Mouse (Mus musculus): ENCODE data around the gene Anxa7.

Gene Anxa7

GRCm38 (mm10) chr14:20479291-20480194, at the start of gene Anxa7:
Gene Anxa7 (minus strand): TSS chr14:20480133.
- peak; percentile 74 for DNase-seq (ENCODE audit: low read depth)

GRCm38 (mm10) chr14:20529643-20530042, 49.7 kb upstream of the Anxa7 start:
- DNase-seq (ENCODE audit: low read depth) = no peak

DNA sequence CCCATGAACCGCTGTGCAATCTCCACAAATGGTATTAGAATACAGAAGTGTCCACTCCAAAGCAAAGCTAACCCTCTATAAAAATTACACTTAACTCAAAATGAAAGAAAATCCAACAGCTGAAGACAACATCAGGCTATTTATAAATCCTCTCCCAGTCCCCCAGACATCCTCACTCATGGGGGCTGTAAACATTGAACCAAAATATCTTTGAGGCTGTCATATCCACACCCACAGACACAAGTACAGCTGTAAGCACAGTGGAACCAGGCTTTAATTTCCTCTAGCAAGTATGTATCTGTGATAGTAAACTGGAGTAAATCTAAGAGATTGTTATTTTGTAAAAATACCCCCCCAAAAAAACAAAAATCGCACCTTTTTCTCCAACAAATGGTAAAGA, 40.2 kb upstream of the Anxa7 start:
- DNase-seq (ENCODE audit: low read depth) = no peak

GRCm38 (mm10) chr14:20508424-20508823, 28.5 kb upstream of the Anxa7 start:
- DNase-seq (ENCODE audit: low read depth) = peak; percentile 31

GRCm38 (mm10) chr14:20502966-20503365, 23.0 kb upstream of the Anxa7 start:
- DNase-seq (ENCODE audit: low read depth) = peak; percentile 89

- DNase-seq (ENCODE audit: low read depth) = no peak
Observed at GRCm38 (mm10) chr14:20499982-20500381, 20.0 kb upstream of the Anxa7 start.

DNA sequence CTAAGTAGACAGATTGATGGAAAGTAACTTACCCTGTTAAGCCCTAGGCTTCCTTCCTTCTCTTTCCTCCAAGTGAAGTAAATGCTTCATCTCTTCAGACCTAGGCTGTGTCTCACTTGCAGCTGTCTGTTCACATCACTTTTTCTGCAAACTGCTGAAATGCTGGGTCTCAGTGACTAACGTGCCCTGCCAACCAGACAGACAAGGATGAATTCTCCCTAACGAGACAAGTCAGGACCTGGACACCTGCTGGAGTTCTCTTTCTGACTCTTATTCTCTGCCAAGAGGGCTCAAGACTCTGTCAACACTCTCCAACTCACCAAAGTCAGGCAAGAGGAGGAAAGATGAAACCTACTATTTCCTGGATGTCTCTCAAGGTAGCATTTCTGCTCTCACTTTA, 16.7 kb upstream of the Anxa7 start, which contains the start of gene Mss51:
TSS of gene Mss51 (minus strand) at position 299 of the 400 bp plus-strand sequence.
- no peak for DNase-seq (ENCODE audit: low read depth)

GRCm38 (mm10) chr14:20486031-20486430, 6.1 kb upstream of the Anxa7 start:
- DNase-seq (ENCODE audit: low read depth) = no peak

GRCm38 (mm10) chr14:20482051-20482751, 2.3 kb upstream of the Anxa7 start:
- DNase-seq (ENCODE audit: low read depth) = no peak

DNA sequence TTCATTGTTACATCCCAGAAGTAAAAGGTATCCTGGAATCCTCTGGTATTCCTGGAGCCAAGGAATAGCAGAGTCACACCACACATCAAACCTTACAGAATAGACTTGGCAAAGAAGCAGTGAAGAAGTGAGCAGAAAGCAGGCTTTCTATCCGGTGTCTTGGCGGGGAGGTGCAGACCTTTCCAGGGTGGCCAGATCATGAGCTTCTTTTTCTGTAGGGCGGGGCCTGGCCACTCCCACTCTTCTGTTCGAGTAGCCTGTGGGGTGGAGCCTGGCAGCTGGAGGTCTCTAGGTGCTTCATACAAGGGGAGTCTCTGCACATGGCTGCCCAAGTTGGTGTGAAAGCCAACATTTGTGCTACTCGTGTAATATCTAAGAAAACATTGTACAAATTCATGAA, 1.3 kb upstream of the Anxa7 start:
- DNase-seq (ENCODE audit: low read depth) = peak; percentile 43

DNA sequence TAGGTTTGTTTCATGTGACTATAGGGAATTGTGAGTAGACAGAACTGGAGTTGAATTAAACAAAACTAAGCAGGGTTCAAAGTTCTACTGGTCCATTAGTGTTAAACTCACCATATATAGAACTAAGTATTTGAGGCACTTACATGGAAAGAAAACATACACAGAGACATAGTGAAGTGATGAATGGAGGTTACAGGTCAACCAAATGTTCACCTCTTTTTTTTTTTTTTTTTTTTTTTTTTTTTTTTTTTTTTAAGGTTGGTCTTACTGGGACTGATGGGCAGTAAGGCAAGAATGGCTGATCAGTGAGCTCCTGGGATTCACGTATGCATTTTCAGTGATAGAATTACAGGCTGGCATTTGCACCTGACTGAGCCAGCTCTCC, 254 bp upstream of the Anxa7 start:
- DNase-seq (ENCODE audit: low read depth) = no peak

- DNase-seq (ENCODE audit: low read depth) = peak; percentile 91
Observed at GRCm38 (mm10) chr14:20478801-20479200, 1.1 kb downstream of the Anxa7 start.

- DNase-seq (ENCODE audit: low read depth) = no peak
Observed at GRCm38 (mm10) chr14:20478385-20478784, 1.5 kb downstream of the Anxa7 start.

GRCm38 (mm10) chr14:20477261-20478025, 2.5 kb downstream of the Anxa7 start:
- peak; percentile 15 for DNase-seq (ENCODE audit: low read depth)

GRCm38 (mm10) chr14:20460216-20460615, 19.7 kb downstream of the Anxa7 start:
- no peak for DNase-seq (ENCODE audit: low read depth)

- no peak for DNase-seq (ENCODE audit: low read depth)
Observed at GRCm38 (mm10) chr14:20458378-20458777, 21.6 kb downstream of the Anxa7 start.

GRCm38 (mm10) chr14:20452929-20453328, 27.0 kb downstream of the Anxa7 start:
- DNase-seq (ENCODE audit: low read depth) = no peak

- DNase-seq (ENCODE audit: low read depth) = no peak
Observed at GRCm38 (mm10) chr14:20451765-20452331, 28.1 kb downstream of the Anxa7 start, which contains the start of gene Cfap70. Gene Cfap70 (minus strand): TSS chr14:20452226.

DNA sequence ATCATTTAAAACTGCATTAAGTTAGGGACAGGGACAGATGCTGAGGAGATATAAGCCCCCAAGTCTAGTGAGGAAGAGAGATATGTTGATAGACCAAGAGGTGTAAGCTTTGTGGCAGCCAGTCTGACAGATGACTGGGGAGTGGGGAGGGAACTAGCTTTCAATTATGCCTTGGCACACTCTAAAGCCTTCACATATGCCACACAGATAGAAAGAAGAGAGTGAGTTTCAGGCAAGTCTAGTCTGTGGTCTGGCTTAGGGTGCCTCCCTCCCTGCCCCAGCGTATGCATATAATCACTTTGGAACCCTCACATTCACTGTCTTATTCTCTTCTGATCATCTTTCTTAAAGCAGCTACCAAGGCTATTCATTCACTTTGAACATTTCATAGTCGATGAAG, 28.6 kb downstream of the Anxa7 start:
- DNase-seq (ENCODE audit: low read depth) = no peak

GRCm38 (mm10) chr14:20447209-20447608, 32.7 kb downstream of the Anxa7 start:
- DNase-seq (ENCODE audit: low read depth) = no peak

DNA sequence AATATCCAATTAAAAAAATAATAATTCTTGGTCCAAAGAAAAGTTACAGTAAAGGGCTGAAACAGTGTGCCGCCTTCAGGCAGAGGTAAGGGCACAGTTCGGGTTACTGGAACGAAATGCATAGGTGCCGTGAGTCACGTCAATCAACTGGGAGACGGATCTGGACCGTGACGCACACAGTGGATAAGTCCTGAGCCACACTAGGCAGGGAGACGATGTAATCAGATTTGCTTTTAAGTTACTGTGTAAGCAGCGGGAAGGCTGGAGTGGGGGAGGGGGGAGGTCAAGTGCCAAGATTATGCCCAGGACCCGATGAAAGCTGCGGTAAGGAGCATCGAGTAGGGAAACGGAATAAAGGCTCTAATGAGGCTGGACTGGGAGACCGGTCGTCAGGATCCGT, 37.7 kb downstream of the Anxa7 start:
- DNase-seq (ENCODE audit: low read depth) = no peak

DNA sequence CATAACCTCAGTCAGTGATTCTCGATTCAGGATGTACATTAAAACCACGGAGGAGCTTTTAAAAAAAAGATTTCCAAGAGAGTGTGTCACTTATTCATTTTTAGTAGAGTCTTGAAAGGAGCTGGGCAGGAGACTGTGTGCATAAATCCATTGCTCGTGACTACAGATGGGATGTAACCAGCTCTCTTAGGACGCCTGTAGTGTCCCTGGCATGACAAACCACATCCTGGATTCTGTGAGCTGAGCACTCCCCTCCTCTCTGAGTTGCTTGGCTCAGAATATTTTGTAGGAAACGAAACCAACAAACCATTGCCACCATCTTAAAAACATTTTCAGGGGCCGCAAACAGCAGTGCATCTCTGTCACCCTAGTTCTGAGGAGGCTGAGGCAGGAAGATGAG, 43.0 kb downstream of the Anxa7 start:
- peak; percentile 51 for DNase-seq (ENCODE audit: low read depth)

Data from 416B (cell line).